Mouse (Mus musculus): ENCODE data around the gene Olfr763.

GRCm38 (mm10) chr10:128990994-128991393, 19.6 kb upstream of the Olfr763 start:
- TF ChIP-seq CTCF (IDR thresholded peaks at IDR 0.05; ENCODE audit: low read depth) = no peak
- no peak for TF ChIP-seq EP300 (IDR thresholded peaks at IDR 0.05; ENCODE audit: low read depth)

All from heart, postnatal 0 days (tissue).